Mouse (Mus musculus) liver, embryonic 18 days (tissue): ENCODE measurements around the gene Psg20. TPM values are rescaled to one million over a fixed set of nuclear protein-coding genes. Genes with fewer than 3 reads are reported as not detected.

Experiments used
- polyA plus RNA-seq: library from polyadenylated mRNA; depleted of rRNA; stranded (reverse); fragments of >200 nt; gene quantifications from 2 replicates; pipeline ENCODE4 v1.2.3, GENCODE M21; 2012; rRNA removed

The Psg20 gene
- not detected in 2 replicates for polyA plus RNA-seq

DNA sequence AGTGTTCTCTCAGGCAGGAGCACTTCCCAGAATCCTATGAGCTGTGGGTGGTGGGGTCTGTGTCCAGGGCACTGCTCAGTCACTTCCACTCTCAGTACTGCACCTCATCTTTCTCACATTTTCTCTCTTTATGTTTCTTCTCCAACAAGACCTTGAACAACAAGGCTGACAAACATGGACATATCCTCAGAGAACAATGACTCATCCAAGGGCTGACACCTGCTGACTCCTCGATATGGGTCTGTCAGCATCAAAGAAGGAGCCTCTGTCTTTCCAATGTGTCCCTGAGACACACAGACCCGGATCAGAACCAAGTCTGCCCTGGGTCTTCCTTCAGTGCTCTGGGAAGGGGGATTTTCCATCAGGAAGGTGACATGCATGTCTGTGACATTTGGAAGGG is at the start of gene Psg20:
Gene Psg20 (minus strand): TSS at position 101 of the 400 bp plus-strand sequence.

DNA sequence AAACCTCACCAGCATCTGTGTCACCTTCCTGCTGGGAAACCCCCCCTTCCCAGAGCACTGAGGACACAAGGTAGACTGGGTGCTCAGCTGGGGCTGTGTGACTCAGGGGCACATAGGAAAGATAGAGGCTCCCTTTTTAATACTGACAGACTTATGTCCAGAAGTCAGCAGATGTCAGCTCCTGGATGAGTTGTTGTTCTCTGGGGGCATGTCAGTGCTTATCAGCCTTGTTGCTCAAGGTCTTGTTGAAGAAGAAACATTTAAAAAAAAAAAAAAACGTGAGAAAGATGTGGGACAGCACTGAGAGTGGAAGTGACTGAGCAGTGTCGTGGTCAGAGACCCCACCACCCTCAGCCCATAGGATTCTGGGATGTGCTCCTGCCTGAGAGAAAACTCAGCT is 31.8 kb upstream of the Psg20 start, which contains the start of gene Psg22:
Gene Psg22 (plus strand): TSS at position 301 of the 400 bp plus-strand sequence.

DNA sequence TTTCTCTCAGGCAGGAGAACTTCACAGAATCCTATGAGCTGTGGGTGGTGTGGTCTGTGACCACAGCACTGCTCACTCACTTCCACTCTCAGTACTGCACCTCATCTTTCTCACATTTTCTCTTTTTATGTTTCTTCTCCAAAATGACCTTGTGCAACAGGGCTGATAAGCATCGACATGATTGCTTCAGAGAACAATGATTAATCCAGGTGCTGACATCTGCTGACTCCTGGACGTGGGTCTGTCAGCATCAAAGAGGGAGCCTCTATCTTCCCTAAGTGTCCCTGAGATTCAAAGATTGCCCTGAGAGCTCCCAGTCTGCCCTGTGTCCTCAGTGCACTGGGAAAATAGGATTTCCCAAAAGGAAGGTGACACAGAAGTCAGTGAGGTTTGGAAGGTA is 29.4 kb downstream of the Psg20 start, which contains the start of gene Psg21:
Gene Psg21 (minus strand): TSS at position 101 of the 400 bp plus-strand sequence.

Other genes with a start within 250 kb of the Psg20 start
- not detected in 2 replicates for gene Psg26, start 202.0 kb downstream of the Psg20 start, polyA plus RNA-seq
- gene Psg25, start 153.9 kb downstream of the Psg20 start, polyA plus RNA-seq, result not detected in 2 replicates
- not detected in 2 replicates for gene Psg27, start 118.9 kb downstream of the Psg20 start, polyA plus RNA-seq
- not detected in 2 replicates for gene Psg23, start 69.7 kb downstream of the Psg20 start, polyA plus RNA-seq
- gene Psg21, start 29.5 kb downstream of the Psg20 start, polyA plus RNA-seq, result not detected in 2 replicates
- gene Psg22, start 31.9 kb upstream of the Psg20 start, polyA plus RNA-seq, result 0.04 and 0.05 TPM in 2 replicates
- gene Psg19, start 112.3 kb upstream of the Psg20 start, polyA plus RNA-seq, result 0.02 TPM in 1 of 2 replicates, not detected in the other
- 0.01 TPM in 1 of 2 replicates, not detected in the other for gene Psg17, start 135.4 kb upstream of the Psg20 start, polyA plus RNA-seq
- gene Mill2, start 153.8 kb upstream of the Psg20 start, polyA plus RNA-seq, result 0.53 and 0.58 TPM in 2 replicates
- gene Pglyrp1, start 185.1 kb upstream of the Psg20 start, polyA plus RNA-seq, result 92.2 and 111 TPM in 2 replicates
- 7.7 and 9.0 TPM in 2 replicates for gene Ccdc61, start 224.2 kb upstream of the Psg20 start, polyA plus RNA-seq
- gene Nova2, start 239.7 kb upstream of the Psg20 start, polyA plus RNA-seq, result 0.08 and 0.13 TPM in 2 replicates